Mouse (Mus musculus): ENCODE measurements around the gene Fsip1. TPM values are rescaled to one million over a fixed set of nuclear protein-coding genes. Genes with fewer than 3 reads are reported as not detected.

Fsip1 gene
- polyA plus RNA-seq, 1 experiment from 2014 or later: 2.4 TPM

GRCm38 (mm10) chr2:118287678-118288077, 30.9 kb upstream of the Fsip1 start:
- H3K9me3 ChIP-seq: no peaks in the 10 kb centered on the region
- 89% methylated on average over 4 of the region's 4 CpGs for WGBS
- DNase-seq (ENCODE audit: extremely low spot score, low spot score): no peak
- H3K36me3 ChIP-seq (replicated peaks): no peaks in the 10 kb centered on the region
- no peak overlapping the region for H3K4me3 ChIP-seq
- H3K27ac ChIP-seq: no peak overlapping the region
- H3K27me3 ChIP-seq (ENCODE audit: poor library complexity, severe bottlenecking): no peaks in the 10 kb centered on the region
- H3K4me1 ChIP-seq: no peaks in the 10 kb centered on the region

DNA sequence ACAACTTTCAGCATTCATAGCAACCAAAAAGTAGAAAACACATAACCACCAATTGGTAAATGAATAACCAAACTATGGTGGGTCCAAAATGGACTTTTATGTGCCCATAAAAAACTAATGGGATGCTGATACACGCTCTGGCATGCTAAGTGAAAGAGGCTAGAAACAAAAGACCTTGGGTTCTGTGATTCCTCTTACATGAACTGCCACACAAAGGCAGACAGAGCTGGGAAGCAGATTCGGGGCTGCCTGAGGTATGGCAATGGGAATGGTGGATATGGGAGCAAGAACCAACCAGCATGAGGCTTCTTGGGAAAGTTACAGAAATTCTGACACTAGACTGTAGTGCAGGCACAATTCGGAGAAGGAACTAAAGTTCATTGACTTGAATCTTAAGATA, 25.7 kb upstream of the Fsip1 start:
- H3K4me1 ChIP-seq: no peaks in the 10 kb centered on the region
- H3K9me3 ChIP-seq: no peaks in the 10 kb centered on the region
- H3K4me3 ChIP-seq: no peak overlapping the region
- no peaks in the 10 kb centered on the region for H3K27me3 ChIP-seq (ENCODE audit: poor library complexity, severe bottlenecking)
- no peak overlapping the region for H3K27ac ChIP-seq
- WGBS: 85% methylated on average over 3 of the region's 3 CpGs
- no peak for DNase-seq (ENCODE audit: extremely low spot score, low spot score)
- H3K36me3 ChIP-seq (replicated peaks): no peaks in the 10 kb centered on the region

- Histone ChIP-seq H3K4me3 (no peak overlapping the region), H3K9me3 (no peaks in the 10 kb centered on the region), H3K4me1 (peaks cover 8% of the 10 kb centered on the region), H3K27me3 (ENCODE audit: poor library complexity, severe bottlenecking) (no peaks in the 10 kb centered on the region), H3K36me3 (replicated peaks) (no peaks in the 10 kb centered on the region), H3K27ac (no peak overlapping the region)
- WGBS: 93% methylated on average over 8 of the region's 8 CpGs
- DNase-seq (ENCODE audit: extremely low spot score, low spot score): no peak
Observed at GRCm38 (mm10) chr2:118278249-118278648, 21.5 kb upstream of the Fsip1 start.

DNA sequence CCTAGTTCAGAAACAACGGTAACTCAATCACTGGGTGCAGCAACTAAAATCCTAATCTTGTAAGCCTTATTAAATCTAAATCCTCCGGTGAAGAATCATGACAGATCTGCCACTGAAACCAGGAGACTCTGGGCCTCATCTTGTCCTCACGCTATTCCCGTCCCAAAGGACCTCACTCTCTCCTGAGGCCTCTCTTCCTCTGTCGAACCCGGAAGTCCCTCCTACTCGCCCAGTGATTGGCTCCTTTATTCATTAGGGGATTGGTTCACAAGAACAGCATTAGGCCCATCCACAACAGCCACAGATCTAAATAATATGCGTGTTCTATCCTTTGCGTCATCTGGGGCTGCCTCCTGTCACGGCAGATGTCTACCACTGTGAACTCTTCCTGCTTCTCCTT, 14.8 kb upstream of the Fsip1 start:
- H3K4me1 ChIP-seq: peaks cover 8% of the 10 kb centered on the region
- 91% methylated on average over 10 of the region's 10 CpGs for WGBS

GRCm38 (mm10) chr2:118270213-118270612, 13.4 kb upstream of the Fsip1 start:
- Histone ChIP-seq H3K9me3 (no peaks in the 10 kb centered on the region), H3K4me3 (no peak overlapping the region), H3K36me3 (replicated peaks) (no peaks in the 10 kb centered on the region), H3K4me1 (peaks cover 10% of the 10 kb centered on the region), H3K27ac (no peak overlapping the region), H3K27me3 (ENCODE audit: poor library complexity, severe bottlenecking) (no peaks in the 10 kb centered on the region)
- 93% methylated on average over 14 of the region's 14 CpGs for WGBS
- DNase-seq (ENCODE audit: extremely low spot score, low spot score): no peak

More for the DNA sequence above, 14.8 kb upstream of the Fsip1 start:
- Histone ChIP-seq H3K4me3 (no peak overlapping the region), H3K36me3 (replicated peaks) (no peaks in the 10 kb centered on the region), H3K27me3 (ENCODE audit: poor library complexity, severe bottlenecking) (no peaks in the 10 kb centered on the region), H3K9me3 (no peaks in the 10 kb centered on the region), H3K27ac (no peak overlapping the region)
- DNase-seq (ENCODE audit: extremely low spot score, low spot score): no peak

DNA sequence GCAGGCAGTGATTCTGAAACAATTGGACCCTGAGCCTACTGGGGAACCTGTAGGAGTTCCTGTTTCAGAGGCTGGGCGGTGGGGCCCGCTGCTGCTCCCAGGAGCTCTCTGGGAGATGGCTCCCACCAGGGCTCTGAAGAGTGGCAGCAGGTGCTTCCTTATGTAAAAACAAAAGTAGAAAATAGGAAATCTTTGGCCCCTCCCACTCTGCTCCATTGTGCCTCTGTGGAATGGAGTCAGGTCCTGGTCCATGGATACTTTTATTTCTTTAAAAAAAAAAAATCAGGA, 7.1 kb upstream of the Fsip1 start:
- H3K36me3 ChIP-seq (replicated peaks): no peaks in the 10 kb centered on the region
- no peaks in the 10 kb centered on the region for H3K9me3 ChIP-seq
- H3K27me3 ChIP-seq (ENCODE audit: poor library complexity, severe bottlenecking): 0 out of 2 replicates have a peak, but pooled peaks cover 9% of the 10 kb centered on the region
- 51% methylated on average over 2 of the region's 2 CpGs for WGBS
- DNase-seq (ENCODE audit: extremely low spot score, low spot score): no peak
- 0 out of 2 replicates have a peak, but pooled peaks cover 9% of the 10 kb centered on the region for H3K4me1 ChIP-seq
- H3K27ac ChIP-seq: no peak overlapping the region
- H3K4me3 ChIP-seq: no peak overlapping the region

DNA sequence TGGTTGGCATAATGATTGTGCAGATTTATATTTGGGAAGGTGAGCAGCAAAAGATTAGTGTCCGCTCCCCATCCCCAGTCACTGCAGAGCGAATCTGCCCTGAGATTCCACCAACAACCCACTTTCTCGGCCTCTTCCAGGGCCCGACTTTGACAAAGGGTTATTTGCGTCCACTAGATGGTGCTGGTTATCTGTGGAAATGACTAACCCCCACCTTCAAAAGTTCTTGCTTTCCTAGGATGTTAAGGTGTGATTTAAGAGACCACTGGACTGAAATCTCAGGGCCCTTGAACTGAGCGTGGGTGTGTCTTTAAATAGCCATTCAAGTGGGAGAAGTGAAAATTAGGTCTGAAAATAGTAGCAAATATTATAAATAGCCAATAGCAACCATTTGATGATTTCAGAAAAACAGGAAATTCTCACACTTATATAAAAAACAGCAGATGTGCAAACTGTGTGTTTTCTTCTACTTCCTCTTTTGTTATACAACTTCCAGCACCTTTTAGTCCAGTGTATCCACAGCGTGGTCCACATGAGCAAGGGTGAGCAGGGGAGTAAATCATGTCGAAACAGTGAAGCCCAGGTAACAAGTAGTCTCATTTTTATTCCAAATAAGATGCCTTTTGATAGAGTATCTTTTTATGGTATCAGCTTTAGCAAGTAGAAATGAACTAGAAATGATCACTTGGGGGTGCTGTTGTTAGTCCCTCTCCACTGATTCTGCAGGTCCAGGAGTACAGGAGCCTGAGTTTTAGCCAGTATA, 6.6 kb upstream of the Fsip1 start:
- Histone ChIP-seq H3K27ac (no peak overlapping the region), H3K36me3 (replicated peaks) (no peaks in the 10 kb centered on the region), H3K27me3 (ENCODE audit: poor library complexity, severe bottlenecking) (0 out of 2 replicates have a peak, but pooled peaks cover 9% of the 10 kb centered on the region), H3K4me1 (0 out of 2 replicates have a peak, but pooled peaks cover 9% of the 10 kb centered on the region), H3K9me3 (no peaks in the 10 kb centered on the region), H3K4me3 (no peak overlapping the region)
- peak; percentile 34 for DNase-seq (ENCODE audit: extremely low spot score, low spot score)
- 30% methylated on average over 8 of the region's 8 CpGs for WGBS

DNA sequence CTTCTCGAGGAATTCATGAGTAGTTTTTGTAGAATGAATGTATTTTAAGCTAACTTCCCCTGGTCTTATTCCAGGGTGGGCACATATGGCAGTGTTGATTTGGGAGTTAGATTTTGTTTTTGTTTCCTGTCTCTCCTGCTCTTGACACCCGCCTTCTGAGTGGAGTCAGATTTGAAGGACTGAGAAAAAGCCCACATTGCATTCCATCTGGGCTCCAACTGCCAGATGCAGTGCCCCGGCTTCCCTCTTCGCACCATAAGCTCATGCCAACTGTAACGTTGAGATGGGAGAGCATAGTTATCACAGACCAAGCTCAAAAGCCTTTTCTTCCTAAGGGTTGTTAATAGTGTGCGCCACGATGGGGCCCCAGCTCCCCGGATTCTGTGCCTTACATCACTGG, 5.9 kb upstream of the Fsip1 start:
- no peak overlapping the region for H3K4me3 ChIP-seq
- H3K27me3 ChIP-seq (ENCODE audit: poor library complexity, severe bottlenecking): 0 out of 2 replicates have a peak, but pooled peaks cover 9% of the 10 kb centered on the region
- DNase-seq (ENCODE audit: extremely low spot score, low spot score): no peak
- H3K9me3 ChIP-seq: no peaks in the 10 kb centered on the region
- no peaks in the 10 kb centered on the region for H3K36me3 ChIP-seq (replicated peaks)
- 0 out of 2 replicates have a peak, but pooled peaks cover 9% of the 10 kb centered on the region for H3K4me1 ChIP-seq
- no peak overlapping the region for H3K27ac ChIP-seq
- WGBS: 63% methylated on average over 8 of the region's 8 CpGs

DNA sequence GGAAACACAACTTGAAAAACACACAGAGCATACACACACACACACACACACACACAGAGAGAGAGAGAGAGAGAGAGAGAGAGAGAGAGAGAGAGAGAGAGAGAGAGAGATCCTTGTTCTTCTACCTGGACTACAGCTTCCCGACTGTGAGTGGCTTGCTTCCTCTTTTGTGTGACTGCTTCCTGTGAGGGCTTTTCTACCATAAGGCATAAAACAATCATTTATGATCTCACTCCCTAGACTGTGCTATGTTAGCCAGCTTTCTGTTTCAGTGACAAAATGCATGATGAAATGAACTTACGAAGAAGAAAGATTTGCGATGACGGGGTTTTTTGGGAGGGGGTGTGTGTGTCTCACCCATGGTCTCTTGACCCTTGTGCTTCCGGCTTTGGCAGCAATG, 3.0 kb upstream of the Fsip1 start:
- Histone ChIP-seq H3K36me3 (replicated peaks) (no peaks in the 10 kb centered on the region), H3K27me3 (ENCODE audit: poor library complexity, severe bottlenecking) (0 out of 2 replicates have a peak, but pooled peaks cover 9% of the 10 kb centered on the region), H3K4me3 (no peak overlapping the region), H3K4me1 (peaks cover 14% of the 10 kb centered on the region), H3K27ac (no peak overlapping the region), H3K9me3 (no peaks in the 10 kb centered on the region)
- 84% methylated on average over 5 of the region's 5 CpGs for WGBS
- DNase-seq (ENCODE audit: extremely low spot score, low spot score): no peak

GRCm38 (mm10) chr2:118257094-118257493, 328 bp upstream of the Fsip1 start:
- peaks cover 9% of the 10 kb centered on the region for H3K4me1 ChIP-seq
- 0 out of 2 replicates have a peak, but pooled peaks cover under 1% of the 10 kb centered on the region for H3K27me3 ChIP-seq (ENCODE audit: poor library complexity, severe bottlenecking)
- no peak overlapping the region for H3K27ac ChIP-seq
- H3K9me3 ChIP-seq: no peaks in the 10 kb centered on the region
- DNase-seq (ENCODE audit: extremely low spot score, low spot score): no peak
- WGBS: 78% methylated on average over 8 of the region's 8 CpGs
- H3K4me3 ChIP-seq: peak overlapping the region; percentile 60
- H3K36me3 ChIP-seq (replicated peaks): no peaks in the 10 kb centered on the region

DNA sequence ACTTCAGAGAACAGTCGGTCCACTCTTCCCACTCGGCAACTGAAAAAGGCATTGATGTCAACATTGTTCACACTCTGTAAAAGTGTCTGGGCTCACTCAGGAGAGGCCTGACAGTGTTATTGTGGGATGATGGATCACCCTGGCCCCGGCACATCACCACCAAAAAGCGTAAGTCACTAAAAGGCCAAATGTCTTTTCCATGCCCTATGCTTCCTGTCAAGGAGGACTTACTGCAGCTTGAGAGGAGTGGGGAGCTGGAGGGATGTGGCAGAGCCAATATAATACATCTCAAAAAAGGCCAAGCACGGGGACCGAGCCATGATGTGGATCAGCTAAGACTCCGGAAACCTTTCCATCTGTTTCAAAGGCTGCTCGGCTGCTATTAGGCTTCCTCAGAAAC, 2.2 kb downstream of the Fsip1 start:
- WGBS: 89% methylated on average over 8 of the region's 8 CpGs
- H3K36me3 ChIP-seq (replicated peaks): no peaks in the 10 kb centered on the region
- H3K27ac ChIP-seq: no peak overlapping the region
- no peak overlapping the region for H3K4me3 ChIP-seq
- no peaks in the 10 kb centered on the region for H3K27me3 ChIP-seq (ENCODE audit: poor library complexity, severe bottlenecking)
- DNase-seq (ENCODE audit: extremely low spot score, low spot score): no peak
- H3K4me1 ChIP-seq: peaks cover 9% of the 10 kb centered on the region
- H3K9me3 ChIP-seq: no peaks in the 10 kb centered on the region

GRCm38 (mm10) chr2:118248966-118249365, 7.8 kb downstream of the Fsip1 start:
- H3K27me3 ChIP-seq (ENCODE audit: poor library complexity, severe bottlenecking): no peaks in the 10 kb centered on the region
- WGBS: 84% methylated on average over 12 of the region's 12 CpGs
- H3K27ac ChIP-seq: no peak overlapping the region
- H3K36me3 ChIP-seq (replicated peaks): no peaks in the 10 kb centered on the region
- no peak for DNase-seq (ENCODE audit: extremely low spot score, low spot score)
- no peak overlapping the region for H3K4me3 ChIP-seq
- no peaks in the 10 kb centered on the region for H3K4me1 ChIP-seq
- H3K9me3 ChIP-seq: no peaks in the 10 kb centered on the region

DNA sequence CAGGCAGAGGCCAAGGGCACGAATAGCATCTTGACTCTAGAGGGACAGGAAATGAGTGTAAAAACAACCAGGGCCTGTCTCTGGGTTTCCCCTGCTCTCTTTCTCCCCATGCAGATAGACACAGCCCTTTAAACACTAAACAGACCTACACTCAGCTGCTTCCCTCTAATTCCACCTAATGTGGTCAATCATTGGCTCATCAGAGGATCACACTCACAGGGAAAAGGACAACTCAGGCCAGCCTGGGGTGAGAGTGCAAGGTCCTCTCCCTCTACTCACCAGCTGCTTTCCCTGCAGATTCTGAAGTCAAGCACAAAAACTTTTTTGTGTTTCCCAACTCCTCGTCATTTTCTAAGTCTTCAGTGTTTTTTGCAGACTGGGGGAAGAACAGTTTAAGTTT, 8.8 kb downstream of the Fsip1 start:
- no peaks in the 10 kb centered on the region for H3K4me1 ChIP-seq
- H3K9me3 ChIP-seq: no peaks in the 10 kb centered on the region
- WGBS: 79% methylated on average over 2 of the region's 2 CpGs
- H3K36me3 ChIP-seq (replicated peaks): no peaks in the 10 kb centered on the region
- H3K27ac ChIP-seq: no peak overlapping the region
- H3K4me3 ChIP-seq: no peak overlapping the region
- H3K27me3 ChIP-seq (ENCODE audit: poor library complexity, severe bottlenecking): no peaks in the 10 kb centered on the region
- DNase-seq (ENCODE audit: extremely low spot score, low spot score): no peak
